Mouse (Mus musculus) liver, adult 2 months (tissue): Measurements from ENCODE around the gene BC048507. TPM values are rescaled to one million over a fixed set of nuclear protein-coding genes. Genes with fewer than 3 reads are reported as not detected.

ENCODE experiments used
- DNase-seq: peaks from one replicate; pipeline ENCODE4 v3.0.0-alpha.2; 2011; ENCODE audit warnings: low read depth, low spot score; ENCODE audit errors: extremely low read depth
- H3K27ac ChIP-seq: fragments of 200-500 bp; replicated peaks from 2 replicates; pipeline ENCODE4 v1.5.1; 2012; ENCODE audit warnings: low read depth, mild to moderate bottlenecking, control low read depth, inconsistent platforms, low read length; ENCODE audit not compliant: insufficient read depth
- H3K27me3 ChIP-seq: fragments of 200-500 bp; 2 replicates; pipeline ENCODE4 v1.6.1; 2012; ENCODE audit warnings: mild to moderate bottlenecking, moderate library complexity, low read length, inconsistent platforms; ENCODE audit not compliant: control insufficient read depth, insufficient read depth
- H3K36me3 ChIP-seq: fragments of 200-500 bp; 2 replicates; pipeline ENCODE4 v1.6.1; 2012; ENCODE audit warnings: low read length, inconsistent platforms; ENCODE audit not compliant: control insufficient read depth, insufficient read depth
- H3K4me1 ChIP-seq: fragments of 200-500 bp; 2 replicates; pipeline ENCODE4 v1.6.1; 2011; ENCODE audit warnings: low read length; ENCODE audit not compliant: control insufficient read depth, insufficient read depth
- H3K4me3 ChIP-seq: fragments of 200-500 bp; 2 replicates; pipeline ENCODE4 v1.5.1; 2011; ENCODE audit warnings: low read depth, mild to moderate bottlenecking, control low read depth, low read length, moderate library complexity; ENCODE audit not compliant: insufficient read depth
- H3K79me2 ChIP-seq: fragments of 200-500 bp; 2 replicates; pipeline ENCODE4 v1.6.1; 2012; ENCODE audit warnings: inconsistent platforms, mild to moderate bottlenecking, low read length, moderate library complexity; ENCODE audit not compliant: control insufficient read depth, insufficient read depth
- H3K9ac ChIP-seq: fragments of 200-500 bp; 2 replicates; pipeline ENCODE4 v1.6.1; 2012; ENCODE audit warnings: low read depth, mild to moderate bottlenecking, control low read depth, inconsistent platforms, low read length
- CTCF ChIP-seq: fragments of 200-500 bp; IDR thresholded peaks from 2 replicates; pipeline ENCODE4 v1.5.1; 2011; ENCODE audit warnings: low read depth, low read length, control low read depth
- POLR2A ChIP-seq: fragments of 200-500 bp; IDR thresholded peaks from 2 replicates; pipeline ENCODE4 v1.6.1; 2011; ENCODE audit warnings: low read length, control low read depth; ENCODE audit not compliant: insufficient read depth; ENCODE audit errors: extremely low read depth
- WGBS: fragments of 180-500 bp; shearing (Covaris S2); methylation state at CpG from one replicate; pipeline ENCODE4 v1.1.7; 2018; 5-methylcytosine and 5-hydroxymethylcytosine counted together
- polyA plus RNA-seq: library from polyadenylated mRNA; depleted of rRNA; stranded (reverse); fragments of >200 nt; gene quantifications from 2 replicates; pipeline ENCODE4 v1.2.3, GENCODE M21; 2012
- total RNA-seq: library from RNA; depleted of rRNA; stranded (reverse); fragments of >200 nt; gene quantifications from 2 replicates; pipeline ENCODE4 v1.2.3, GENCODE M21; 2014

Gene BC048507
- total and polyA plus RNA-seq, 2 experiments = not detected

DNA sequence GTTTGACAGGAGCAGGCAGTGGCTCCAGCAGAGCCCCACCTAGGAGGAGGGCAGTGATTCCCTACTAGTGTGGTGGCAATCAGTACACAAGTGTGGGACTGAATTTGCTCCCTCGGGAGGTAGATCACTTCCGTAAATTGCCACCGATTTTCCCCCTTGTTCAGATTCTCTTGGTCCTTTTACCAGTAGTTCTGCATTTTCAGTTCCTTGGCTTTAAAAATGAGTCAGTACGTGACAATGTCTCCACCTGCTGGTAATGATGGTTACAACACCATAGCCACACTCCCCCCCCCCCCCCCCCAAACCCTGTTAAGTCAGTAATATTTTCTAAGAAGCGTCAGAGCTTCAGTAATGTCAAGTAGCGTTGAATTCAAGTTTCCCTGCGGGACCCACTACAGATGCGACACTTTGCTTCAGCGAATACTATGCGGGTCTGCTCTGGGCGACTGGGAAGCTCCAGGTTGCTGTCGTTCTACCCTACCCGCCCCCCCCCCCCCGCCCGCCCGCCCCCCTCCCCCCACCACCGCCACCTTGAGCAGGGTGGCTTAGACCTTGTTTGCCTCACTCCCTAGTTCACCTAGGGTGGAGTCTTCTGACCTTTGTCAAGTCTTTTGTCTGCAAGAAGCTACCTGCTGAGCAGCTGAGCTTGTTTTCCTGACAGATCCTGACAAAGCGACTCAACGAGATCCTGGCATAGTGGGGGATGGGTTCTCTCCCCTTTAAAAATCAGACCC, 18.8 kb upstream of the BC048507 start:
- Histone ChIP-seq H3K9ac (peak overlapping the region; percentile 71), H3K27me3 (no peaks in the 10 kb centered on the region), H3K27ac (no peak overlapping the region), H3K79me2 (no peaks in the 10 kb centered on the region), H3K4me1 (peaks cover 2% of the 10 kb centered on the region; the same call in 1 of the 2 replicates), H3K4me3 (peak overlapping the region; percentile 54), H3K36me3 (no peaks in the 10 kb centered on the region)
- peak; percentile 35 for TF ChIP-seq CTCF
- no peak for TF ChIP-seq POLR2A
- WGBS = 1% methylated on average over 17 of the region's 19 CpGs
- peak; percentile 50 for DNase-seq

- Histone ChIP-seq H3K9ac (peak overlapping the region; percentile 24; the same call in 1 of the 2 replicates), H3K4me3 (peak overlapping the region; percentile 54), H3K27me3 (no peaks in the 10 kb centered on the region), H3K4me1 (peaks cover 2% of the 10 kb centered on the region; the same call in 1 of the 2 replicates), H3K36me3 (no peaks in the 10 kb centered on the region), H3K27ac (no peak overlapping the region), H3K79me2 (no peaks in the 10 kb centered on the region)
- DNase-seq = no peak
- TF ChIP-seq CTCF (no peak), POLR2A (no peak)
- WGBS = 24% methylated on average over 8 of the region's 8 CpGs
These were observed 18.3 kb upstream of the BC048507 start for GRCm38 (mm10) chr13:67844853-67845194.

GRCm38 (mm10) chr13:67850361-67850760, 12.8 kb upstream of the BC048507 start:
- Histone ChIP-seq H3K4me1 (no peaks in the 10 kb centered on the region), H3K27ac (no peak overlapping the region), H3K4me3 (no peak overlapping the region), H3K9ac (no peak overlapping the region), H3K36me3 (no peaks in the 10 kb centered on the region), H3K27me3 (no peaks in the 10 kb centered on the region), H3K79me2 (no peaks in the 10 kb centered on the region)
- 73% methylated on average over 3 of the region's 3 CpGs for WGBS
- DNase-seq = no peak
- no peak for TF ChIP-seq POLR2A
- no peak for TF ChIP-seq CTCF

DNA sequence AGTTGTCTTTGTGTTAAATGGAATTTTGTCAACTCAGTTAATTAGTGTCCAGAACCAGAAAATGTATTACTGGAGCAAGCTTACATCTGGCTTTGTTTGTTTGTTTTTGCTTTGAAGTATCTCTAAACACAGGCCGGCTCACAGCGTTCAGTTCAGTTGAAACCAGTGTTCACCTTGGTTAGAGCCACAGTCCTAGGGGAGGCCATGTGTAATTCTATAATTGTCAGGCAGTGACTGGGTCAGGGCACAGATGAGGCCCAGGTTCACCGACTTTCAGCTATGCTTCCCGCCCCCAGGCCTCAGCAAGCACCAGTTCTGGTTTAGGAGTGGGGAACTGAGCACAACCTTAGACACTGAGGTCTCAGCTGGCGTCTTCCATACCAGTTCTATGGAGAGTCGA, 10.0 kb upstream of the BC048507 start:
- no peaks in the 10 kb centered on the region for H3K36me3 ChIP-seq
- no peaks in the 10 kb centered on the region for H3K27me3 ChIP-seq
- no peak for TF ChIP-seq CTCF
- no peak overlapping the region for H3K27ac ChIP-seq
- H3K4me3 ChIP-seq = no peak overlapping the region
- H3K79me2 ChIP-seq = no peaks in the 10 kb centered on the region
- WGBS = 82% methylated on average over 6 of the region's 6 CpGs
- H3K4me1 ChIP-seq = no peaks in the 10 kb centered on the region
- no peak for DNase-seq
- H3K9ac ChIP-seq = no peak overlapping the region

DNA sequence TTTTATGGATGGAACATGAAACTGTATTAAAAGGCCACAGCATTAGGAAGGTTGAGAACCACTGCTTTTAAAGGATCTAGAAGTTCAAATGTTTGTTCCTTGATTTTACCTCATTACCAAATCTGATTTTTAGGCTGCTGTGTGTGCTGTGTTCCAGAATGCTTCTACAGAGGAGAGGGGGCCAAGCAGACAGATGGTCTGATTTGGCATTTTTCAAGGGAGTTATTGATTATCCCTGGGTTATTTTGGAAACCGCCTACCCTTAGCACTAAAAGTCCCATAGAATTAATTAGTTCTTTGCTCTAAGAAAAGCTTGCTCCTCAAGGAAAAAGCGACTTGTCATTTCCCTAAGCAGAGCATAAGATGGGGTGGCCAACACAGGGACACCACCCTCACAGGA, 9.1 kb upstream of the BC048507 start:
- H3K4me3 ChIP-seq = no peak overlapping the region
- no peak for DNase-seq
- no peaks in the 10 kb centered on the region for H3K79me2 ChIP-seq
- H3K4me1 ChIP-seq = no peaks in the 10 kb centered on the region
- 83% methylated on average over 2 of the region's 2 CpGs for WGBS
- H3K27me3 ChIP-seq = no peaks in the 10 kb centered on the region
- no peaks in the 10 kb centered on the region for H3K36me3 ChIP-seq
- no peak for TF ChIP-seq POLR2A
- no peak for TF ChIP-seq CTCF
- no peak overlapping the region for H3K9ac ChIP-seq
- H3K27ac ChIP-seq = no peak overlapping the region

GRCm38 (mm10) chr13:67857317-67857716, 5.8 kb upstream of the BC048507 start:
- no peak overlapping the region for H3K9ac ChIP-seq
- H3K27ac ChIP-seq = no peak overlapping the region
- H3K27me3 ChIP-seq = no peaks in the 10 kb centered on the region
- H3K36me3 ChIP-seq = no peaks in the 10 kb centered on the region
- no peaks in the 10 kb centered on the region for H3K4me1 ChIP-seq
- no peaks in the 10 kb centered on the region for H3K79me2 ChIP-seq
- no peak for TF ChIP-seq POLR2A
- no peak for TF ChIP-seq CTCF
- H3K4me3 ChIP-seq = no peak overlapping the region
- DNase-seq = no peak
- 32% methylated on average over 1 of the region's 1 CpGs for WGBS
